Mouse (Mus musculus) R1 (cell line): ENCODE data around the gene Ear2.
"Not testable (repeated sequence)": the region's sequence is repeated elsewhere in the genome, so short reads cannot be mapped to it uniquely, and the experiment has no call there.

Experiments
- DNase-seq: peaks from one replicate; pipeline ENCODE4 v3.0.0-alpha.2; 2018; ENCODE audit warnings: low read depth, low spot score

Gene Ear2

GRCm38 (mm10) chr14:44102354-44102753, at the start of gene Ear2:
Gene Ear2 (plus strand): TSS chr14:44102654.
- not testable (repeated sequence) for DNase-seq

GRCm38 (mm10) chr14:44067879-44068278, 34.6 kb upstream of the Ear2 start:
- peak; percentile 73 for DNase-seq

GRCm38 (mm10) chr14:44070595-44070994, 31.9 kb upstream of the Ear2 start:
- DNase-seq = not testable (repeated sequence)

- not testable (repeated sequence) for DNase-seq
These were observed 24.6 kb upstream of the Ear2 start for GRCm38 (mm10) chr14:44077785-44078341.

- DNase-seq = not testable (repeated sequence)
These were observed 15.9 kb upstream of the Ear2 start for GRCm38 (mm10) chr14:44086588-44086987.

GRCm38 (mm10) chr14:44087535-44087934, 14.9 kb upstream of the Ear2 start:
- DNase-seq = not testable (repeated sequence)

GRCm38 (mm10) chr14:44091524-44091923, 10.9 kb upstream of the Ear2 start:
- not testable (repeated sequence) for DNase-seq

GRCm38 (mm10) chr14:44094445-44094844, 8.0 kb upstream of the Ear2 start:
- not testable (repeated sequence) for DNase-seq

- DNase-seq = not testable (repeated sequence)
These were observed 2.4 kb upstream of the Ear2 start for GRCm38 (mm10) chr14:44100030-44100429.

GRCm38 (mm10) chr14:44110981-44111380, 8.5 kb downstream of the Ear2 start:
- no peak for DNase-seq

GRCm38 (mm10) chr14:44123551-44123950, 21.1 kb downstream of the Ear2 start, which contains the start of gene Gm3327:
Gene Gm3327 (plus strand): TSS chr14:44123851.
- not testable (repeated sequence) for DNase-seq
